Mouse (Mus musculus): ENCODE results near the gene Wbp2. TPM values are rescaled to one million over a fixed set of nuclear protein-coding genes. Genes with fewer than 3 reads are reported as not detected.
"Not testable (repeated sequence)": the region's sequence is repeated elsewhere in the genome, so short reads cannot be mapped to it uniquely, and the experiment has no call there.

Wbp2 gene
- polyA plus RNA-seq, 1 experiment = 135 TPM

GRCm38 (mm10) chr11:116096213-116097108 is 9.7 kb upstream of the Wbp2 start:
- Histone ChIP-seq H3K27ac (ENCODE audit: insufficient read depth, low read length) (no peak overlapping the region), H3K4me3 (ENCODE audit: extremely low read depth, insufficient read depth, insufficient read length) (no peak overlapping the region), H3K36me3 (ENCODE audit: control insufficient read depth, insufficient read depth, low read length) (no peaks in the 10 kb centered on the region), H3K4me1 (ENCODE audit: control insufficient read depth, insufficient read depth, insufficient read length) (peaks cover 1% of the 10 kb centered on the region; the same call in 1 of the 2 replicates), H3K27me3 (ENCODE audit: control insufficient read depth, insufficient read depth, low read length) (no peaks in the 10 kb centered on the region)
- DNase-seq (ENCODE audit: low read depth in 1 of 2, low spot score in 2 of 2) = no peak
- WGBS = 63% methylated on average over 5 of the region's 5 CpGs
- no peak for TF ChIP-seq POLR2A (IDR thresholded peaks at IDR 0.05; ENCODE audit: low read depth, low read length)
- peak; percentile 4; the same call in 1 of the 2 replicates for TF ChIP-seq CTCF (IDR thresholded peaks at IDR 0.05; ENCODE audit: extremely low read depth, insufficient read depth, insufficient read length, insufficient replicate concordance)

GRCm38 (mm10) chr11:116095573-116095972 is 8.8 kb upstream of the Wbp2 start:
- Histone ChIP-seq H3K4me1 (ENCODE audit: control insufficient read depth, insufficient read depth, insufficient read length) (no peaks in the 10 kb centered on the region), H3K27ac (ENCODE audit: insufficient read depth, low read length) (no peak overlapping the region), H3K4me3 (ENCODE audit: extremely low read depth, insufficient read depth, insufficient read length) (no peak overlapping the region), H3K27me3 (ENCODE audit: control insufficient read depth, insufficient read depth, low read length) (no peaks in the 10 kb centered on the region), H3K36me3 (ENCODE audit: control insufficient read depth, insufficient read depth, low read length) (no peaks in the 10 kb centered on the region)
- no peak for DNase-seq (ENCODE audit: low read depth in 1 of 2, low spot score in 2 of 2)
- 27% methylated on average over 3 of the region's 3 CpGs for WGBS
- TF ChIP-seq CTCF (IDR thresholded peaks at IDR 0.05; ENCODE audit: extremely low read depth, insufficient read depth, insufficient read length, insufficient replicate concordance) = no peak
- no peak for TF ChIP-seq POLR2A (IDR thresholded peaks at IDR 0.05; ENCODE audit: low read depth, low read length)

GRCm38 (mm10) chr11:116093771-116094565 is 7.2 kb upstream of the Wbp2 start:
- TF ChIP-seq POLR2A (IDR thresholded peaks at IDR 0.05; ENCODE audit: low read depth, low read length) (no peak), CTCF (IDR thresholded peaks at IDR 0.05; ENCODE audit: extremely low read depth, insufficient read depth, insufficient read length, insufficient replicate concordance) (no peak)
- Histone ChIP-seq H3K27ac (ENCODE audit: insufficient read depth, low read length) (peak overlapping the region; percentile 63), H3K4me1 (ENCODE audit: control insufficient read depth, insufficient read depth, insufficient read length) (no peaks in the 10 kb centered on the region), H3K4me3 (ENCODE audit: extremely low read depth, insufficient read depth, insufficient read length) (no peak overlapping the region), H3K36me3 (ENCODE audit: control insufficient read depth, insufficient read depth, low read length) (no peaks in the 10 kb centered on the region), H3K27me3 (ENCODE audit: control insufficient read depth, insufficient read depth, low read length) (no peaks in the 10 kb centered on the region)
- WGBS = 31% methylated on average over 16 of the region's 16 CpGs
- DNase-seq (ENCODE audit: low read depth in 1 of 2, low spot score in 2 of 2) = no peak

GRCm38 (mm10) chr11:116092959-116093358 is 6.2 kb upstream of the Wbp2 start:
- not testable (repeated sequence) for H3K4me1 ChIP-seq (ENCODE audit: control insufficient read depth, insufficient read depth, insufficient read length); H3K4me3 ChIP-seq (ENCODE audit: extremely low read depth, insufficient read depth, insufficient read length); H3K27ac ChIP-seq (ENCODE audit: insufficient read depth, low read length); H3K36me3 ChIP-seq (ENCODE audit: control insufficient read depth, insufficient read depth, low read length); DNase-seq (ENCODE audit: low read depth in 1 of 2, low spot score in 2 of 2); H3K27me3 ChIP-seq (ENCODE audit: control insufficient read depth, insufficient read depth, low read length)
- WGBS = 88% methylated on average over 6 of the region's 6 CpGs

- Histone ChIP-seq H3K4me3 (ENCODE audit: extremely low read depth, insufficient read depth, insufficient read length) (no peak overlapping the region), H3K27ac (ENCODE audit: insufficient read depth, low read length) (no peak overlapping the region), H3K36me3 (ENCODE audit: control insufficient read depth, insufficient read depth, low read length) (no peaks in the 10 kb centered on the region), H3K27me3 (ENCODE audit: control insufficient read depth, insufficient read depth, low read length) (no peaks in the 10 kb centered on the region), H3K4me1 (ENCODE audit: control insufficient read depth, insufficient read depth, insufficient read length) (no peaks in the 10 kb centered on the region)
- TF ChIP-seq POLR2A (IDR thresholded peaks at IDR 0.05; ENCODE audit: low read depth, low read length) = no peak
- TF ChIP-seq CTCF (IDR thresholded peaks at IDR 0.05; ENCODE audit: extremely low read depth, insufficient read depth, insufficient read length, insufficient replicate concordance) = no peak
- no peak for DNase-seq (ENCODE audit: low read depth in 1 of 2, low spot score in 2 of 2)
- 88% methylated on average over 6 of the region's 6 CpGs for WGBS
Measured at GRCm38 (mm10) chr11:116091591-116091990, 4.8 kb upstream of the Wbp2 start.

- Histone ChIP-seq H3K4me1 (ENCODE audit: control insufficient read depth, insufficient read depth, insufficient read length) (peaks cover 3% of the 10 kb centered on the region; the same call in 1 of the 2 replicates), H3K36me3 (ENCODE audit: control insufficient read depth, insufficient read depth, low read length) (no peaks in the 10 kb centered on the region), H3K4me3 (ENCODE audit: extremely low read depth, insufficient read depth, insufficient read length) (no peak overlapping the region), H3K27ac (ENCODE audit: insufficient read depth, low read length) (no peak overlapping the region), H3K27me3 (ENCODE audit: control insufficient read depth, insufficient read depth, low read length) (no peaks in the 10 kb centered on the region)
- DNase-seq (ENCODE audit: low read depth in 1 of 2, low spot score in 2 of 2) = no peak
- 90% methylated on average over 6 of the region's 6 CpGs for WGBS
- TF ChIP-seq POLR2A (IDR thresholded peaks at IDR 0.05; ENCODE audit: low read depth, low read length) (no peak), CTCF (IDR thresholded peaks at IDR 0.05; ENCODE audit: extremely low read depth, insufficient read depth, insufficient read length, insufficient replicate concordance) (no peak)
Measured at GRCm38 (mm10) chr11:116089545-116089944, 2.8 kb upstream of the Wbp2 start.

Data from spleen, adult 2 months (tissue).